ENCODE assay signal across 8 mouse cellular contexts in the genomic region with DNA sequence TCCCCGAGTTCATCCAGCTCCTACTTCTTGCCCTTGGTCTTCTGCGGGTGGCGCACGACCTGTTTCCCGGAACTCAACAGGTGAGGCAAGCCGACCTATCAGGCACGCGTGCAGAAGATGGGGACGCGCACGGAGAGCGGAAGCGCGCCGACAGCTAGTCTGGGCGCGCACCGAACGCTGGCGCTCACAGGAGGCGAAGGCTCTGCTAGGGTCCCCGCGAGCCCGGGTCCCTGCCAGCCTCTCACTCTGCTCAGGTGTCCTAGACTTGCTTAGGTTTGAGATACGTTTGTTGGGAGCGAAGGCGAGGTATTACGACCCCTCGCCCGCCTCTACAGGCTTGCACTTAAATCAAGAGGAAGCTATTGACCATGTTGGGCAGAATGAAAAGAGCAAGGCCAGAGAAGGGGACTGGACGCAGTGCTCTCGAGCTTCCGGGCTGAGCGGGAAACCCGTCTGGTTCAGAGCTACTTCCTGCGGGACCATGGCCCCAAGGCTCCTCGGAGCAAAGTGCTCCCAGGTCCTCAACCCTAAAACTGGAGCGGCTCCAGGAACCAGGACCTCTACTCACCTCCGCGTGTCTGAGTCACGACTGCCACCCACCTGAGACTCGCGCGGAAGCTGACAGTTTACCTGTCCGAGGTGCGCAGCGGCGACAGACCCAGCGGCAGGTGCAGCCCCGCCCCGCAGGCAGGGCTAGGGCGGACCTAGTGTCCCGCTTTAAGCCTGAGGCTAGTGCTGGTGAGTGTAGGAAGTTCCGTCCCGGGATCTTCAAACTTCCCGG. TPM values are rescaled to one million over a fixed set of nuclear protein-coding genes. Genes with fewer than 3 reads are reported as not detected.
DNase-seq lines count a peak whose midpoint lies in the region; ATAC-seq lines count a peak whose summit lies in the region.

TSS of gene Sigirr (minus strand) at position 662 of the 781 bp plus-strand sequence.

- peak within 1 kb of the TSS; percentile 93 for H3K4me2 ChIP-seq in heart, embryonic 13.5 days

- H3K36me3 ChIP-seq in heart, embryonic 13.5 days: no peaks in the 10 kb centered on the region

- peak within 1 kb of the TSS; percentile 59 for H3K4me3 ChIP-seq in heart, embryonic 13.5 days

- no peak for ATAC-seq in heart, embryonic 13.5 days (ENCODE audit: extremely low read depth, insufficient number of reproducible peaks, low FRiP score, low TSS enrichment)

- peaks cover 19% of the 10 kb centered on the region for H3K4me1 ChIP-seq in heart, embryonic 13.5 days

- peak; percentile 17 to 37 for DNase-seq in frontal cortex, postnatal 36 days (ENCODE audit: low spot score in 2 of 2)
- no peak for DNase-seq in frontal cortex, postnatal 25 days (ENCODE audit: low spot score in 2 of 2)
- DNase-seq in adrenal gland, postnatal 36 days: peak; percentile 30 to 45
- peak; percentile 77 for DNase-seq in kidney, postnatal 10 days
- peak; percentile 61 for DNase-seq in lung, postnatal 14 days
- peak; percentile 23 to 38 for DNase-seq in right cerebral cortex, adult 2 months (ENCODE audit: low spot score in 2 of 2)
- DNase-seq in c-Kit-positive CD71-positive TER-119-positive erythroid progenitor cells, embryonic 14.5 days (ENCODE audit: low spot score): no peak

- H3K27me3 ChIP-seq in heart, embryonic 13.5 days (replicated peaks): peaks cover 75% of the 10 kb centered on the region

- peak within 1 kb of the TSS; percentile 77 for H3K9ac ChIP-seq in heart, embryonic 13.5 days

- under 1% methylated on average over 56 of the region's 56 CpGs for WGBS in heart, embryonic 13.5 days

- no peak within 1 kb of the TSS for H3K27ac ChIP-seq in heart, embryonic 13.5 days (replicated peaks)

- H3K9me3 ChIP-seq in heart, embryonic 13.5 days: no peaks in the 10 kb centered on the region

RNA-seq across cellular contexts. Expression of gene Sigirr, which starts in this region (rescaled TPM):
- total RNA-seq in adrenal gland, postnatal 36 days (2021): 1 to 10 TPM; 2.4 to 4.3 TPM
- polyA plus RNA-seq in heart, embryonic 13.5 days (2015; fragmentation: Nextera tagmentation; extraction: Ambion mirVana): 3.4 and 3.5 TPM in 2 replicates

Comparison
In these comparisons a context has a peak if more than half of its experiments do, and no peak if none do; other contexts are left out.
1. DNase-seq: peak in frontal cortex, postnatal 36 days (2 of 2), adrenal gland, postnatal 36 days (2 of 2), kidney, postnatal 10 days (single experiment), lung, postnatal 14 days (single experiment) and right cerebral cortex, adult 2 months (2 of 2); none in frontal cortex, postnatal 25 days (0 of 2) and c-Kit-positive CD71-positive TER-119-positive erythroid progenitor cells, embryonic 14.5 days (single experiment).